Mouse (Mus musculus) MEL (cell line): ENCODE results near the gene Palm3. TPM values are rescaled to one million over a fixed set of nuclear protein-coding genes. Genes with fewer than 3 reads are reported as not detected.

Experiments
- DNase-seq: peaks from one replicate; pipeline ENCODE4 v3.0.0; 2011; ENCODE audit warnings: low read depth, low spot score
- H3K27ac ChIP-seq: 2 replicates; pipeline ENCODE4 v1.5.1; 2012; ENCODE audit warnings: low read depth, mild to moderate bottlenecking, control low read depth, low read length, moderate library complexity; ENCODE audit not compliant: control insufficient read depth
- H3K27me3 ChIP-seq, 2 experiments: fragments of 150-350 bp in 1 of 2; sonication (generic) in 1 of 2; 2 replicates each; pipeline ENCODE4 v1.6.1; 2012; ENCODE audit warnings: low read length in 2 of 2, mild to moderate bottlenecking in 2 of 2, improper control_type of control experiment in 1 of 2, moderate library complexity in 1 of 2; ENCODE audit not compliant: insufficient read depth in 2 of 2, control insufficient read depth in 1 of 2
- H3K36me3 ChIP-seq, 2 experiments: 2 replicates each; pipeline ENCODE4 v1.6.1; 2012 to 2014; ENCODE audit warnings: low read length in 2 of 2, improper control_type of control experiment in 1 of 2, inconsistent platforms in 1 of 2, mild to moderate bottlenecking in 1 of 2; ENCODE audit not compliant: insufficient read depth in 2 of 2, control insufficient read depth in 1 of 2
- H3K4me1 ChIP-seq, 2 experiments: fragments of 150-350 bp in 1 of 2; sonication (generic) in 1 of 2; 2 replicates each; pipeline ENCODE4 v1.6.1; 2012; ENCODE audit warnings: low read length in 2 of 2, improper control_type of control experiment in 1 of 2, mild to moderate bottlenecking in 1 of 2; ENCODE audit not compliant: insufficient read depth in 2 of 2, control insufficient read depth in 1 of 2
- H3K4me3 ChIP-seq, 2 experiments: fragments of 150-350 bp in 1 of 2; sonication (generic) in 1 of 2; 2 replicates each; pipeline ENCODE4 v1.5.1; 2012; ENCODE audit warnings: low read depth in 2 of 2, low read length in 2 of 2, mild to moderate bottlenecking in 2 of 2, moderate library complexity in 2 of 2, control low read depth in 1 of 2, improper control_type of control experiment in 1 of 2; ENCODE audit not compliant: control insufficient read depth in 1 of 2, insufficient read depth in 1 of 2
- H3K79me2 ChIP-seq: 2 replicates; pipeline ENCODE4 v1.6.1; 2012; ENCODE audit warnings: mild to moderate bottlenecking, low read length, moderate library complexity; ENCODE audit not compliant: control insufficient read depth, poor library complexity, insufficient read depth
- H3K9ac ChIP-seq: 2 replicates; pipeline ENCODE4 v1.6.1; 2012; ENCODE audit warnings: low read depth, mild to moderate bottlenecking, control low read depth, low read length, moderate library complexity; ENCODE audit not compliant: control insufficient read depth, poor library complexity, severe bottlenecking
- H3K9me3 ChIP-seq: fragments of 150-350 bp; sonication (generic); replicated peaks from 2 replicates; pipeline ENCODE4 v1.6.1; 2012; ENCODE audit warnings: mild to moderate bottlenecking, low read length, improper control_type of control experiment, moderate library complexity; ENCODE audit not compliant: insufficient read depth
- CHD1 ChIP-seq: IDR thresholded peaks from 2 replicates; pipeline ENCODE4 v1.6.1; 2012; ENCODE audit warnings: low read depth, mild to moderate bottlenecking, inconsistent platforms, low read length, improper control_type of control experiment
- CHD2 ChIP-seq: IDR thresholded peaks from 2 replicates; pipeline ENCODE4 v1.6.1; 2011; ENCODE audit warnings: low read length, improper control_type of control experiment
- E2F4 ChIP-seq: IDR thresholded peaks from 2 replicates; pipeline ENCODE4 v1.6.1; 2011; ENCODE audit warnings: low read depth, low read length, improper control_type of control experiment, borderline replicate concordance
- GATA1 ChIP-seq: IDR thresholded peaks from 2 replicates; pipeline ENCODE4 v1.6.1; 2011; ENCODE audit warnings: low read depth, low read length, improper control_type of control experiment
- JUND ChIP-seq: IDR thresholded peaks from 2 replicates; pipeline ENCODE4 v1.6.1; 2011; ENCODE audit warnings: low read depth, mild to moderate bottlenecking, improper control_type of control experiment, low read length
- MAFK ChIP-seq: IDR thresholded peaks from 2 replicates; pipeline ENCODE4 v1.6.1; 2011; ENCODE audit warnings: low read depth, mild to moderate bottlenecking, low read length, improper control_type of control experiment, borderline replicate concordance
- MAX ChIP-seq: IDR thresholded peaks from 2 replicates; pipeline ENCODE4 v1.6.1; 2011; ENCODE audit warnings: low read length, improper control_type of control experiment
- MYC ChIP-seq: IDR thresholded peaks from 2 replicates; pipeline ENCODE4 v1.6.1; 2011; ENCODE audit warnings: low read depth, mild to moderate bottlenecking, low read length, improper control_type of control experiment, moderate library complexity
- NRF1 ChIP-seq: IDR thresholded peaks from 2 replicates; pipeline ENCODE4 v1.6.1; 2014; ENCODE audit warnings: low read depth, mild to moderate bottlenecking, inconsistent platforms, low read length, improper control_type of control experiment, moderate library complexity; ENCODE audit not compliant: poor library complexity, insufficient read depth, severe bottlenecking
- TAL1 ChIP-seq: IDR thresholded peaks from 2 replicates; pipeline ENCODE4 v1.6.1; 2012; ENCODE audit warnings: mild to moderate bottlenecking, inconsistent platforms, low read length, moderate library complexity, mixed read lengths
- TBP ChIP-seq: IDR thresholded peaks from 2 replicates; pipeline ENCODE4 v1.8.0; 2011; ENCODE audit warnings: low read depth, low read length, improper control_type of control experiment
- TCF12 ChIP-seq: IDR thresholded peaks from 2 replicates; pipeline ENCODE4 v1.6.1; 2014; ENCODE audit warnings: low read depth, mild to moderate bottlenecking, inconsistent platforms, low read length, improper control_type of control experiment, moderate library complexity
- UBTF ChIP-seq: IDR thresholded peaks from 2 replicates; pipeline ENCODE4 v1.6.1; 2012; ENCODE audit warnings: low read depth, mild to moderate bottlenecking, inconsistent platforms, low read length, improper control_type of control experiment, moderate library complexity, borderline replicate concordance; ENCODE audit not compliant: insufficient read depth
- USF2 ChIP-seq, 2 experiments: IDR thresholded peaks; 2 replicates each; pipeline ENCODE4 v1.6.1; 2011 to 2012; ENCODE audit warnings: improper control_type of control experiment in 2 of 2, low read length in 2 of 2, borderline replicate concordance in 1 of 2, inconsistent platforms in 1 of 2, low read depth in 1 of 2, mild to moderate bottlenecking in 1 of 2; ENCODE audit not compliant: insufficient read depth in 1 of 2
- ZKSCAN1 ChIP-seq: IDR thresholded peaks from 2 replicates; pipeline ENCODE4 v1.6.1; 2012; ENCODE audit warnings: low read depth, mild to moderate bottlenecking, inconsistent platforms, low read length, improper control_type of control experiment, moderate library complexity
- polyA plus RNA-seq, 2 experiments: library from polyadenylated mRNA; stranded (reverse) in 1 of 2; unstranded in 1 of 2; fragments of >175 nt in 1 of 2; fragments of >200 nt in 1 of 2; gene quantifications; 2 replicates each; pipeline versions ENCODE4 v1.2.1 to v1.2.4; 2012; ENCODE audit warnings: low replicate concordance in 2 of 2, low read depth in 1 of 2; ENCODE audit not compliant: insufficient read length in 2 of 2, insufficient read depth in 1 of 2, missing spikeins in 1 of 2
- total RNA-seq: library from RNA; depleted of rRNA; stranded (reverse); fragments of 300-350 nt; gene quantifications from 2 replicates; pipeline ENCODE4 v1.2.3, GENCODE M21; 2012

Palm3 gene
- total and polyA plus RNA-seq, 3 experiments = 0.65 to 3.6 TPM; not detected in 1

DNA sequence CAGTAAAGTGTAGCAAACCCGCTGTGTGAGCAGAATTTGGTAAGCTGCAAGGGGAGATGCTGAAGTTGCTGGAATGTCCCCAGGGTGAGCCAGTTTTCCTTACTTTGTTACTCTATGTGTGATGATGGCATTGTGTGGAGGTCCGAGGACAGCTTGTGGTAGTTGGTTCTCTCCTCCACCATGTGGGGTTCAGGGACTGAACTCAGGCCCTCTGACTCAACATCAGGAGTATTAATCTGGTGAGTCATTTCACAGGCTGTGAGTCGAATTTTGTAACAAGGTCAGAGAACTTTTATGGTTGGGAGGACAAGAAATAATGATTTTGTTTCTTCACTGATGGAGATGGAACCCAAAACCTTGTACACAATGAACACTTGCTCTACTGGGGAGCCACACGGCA is 11.5 kb downstream of the Palm3 start:
- Histone ChIP-seq H3K4me3 (no peak overlapping the region), H3K36me3 (peaks cover 0 to 6% of the 10 kb centered on the region in 2 experiments; a peak in 2 of 4 replicates), H3K79me2 (no peaks in the 10 kb centered on the region), H3K9ac (no peak overlapping the region), H3K4me1 (no peaks in the 10 kb centered on the region), H3K27ac (no peak overlapping the region), H3K27me3 (no peaks in the 10 kb centered on the region), H3K9me3 (no peaks in the 10 kb centered on the region)
- DNase-seq = no peak
- no peak for TF ChIP-seq E2F4
- TF ChIP-seq MYC = no peak
- TF ChIP-seq MAFK = no peak
- no peak for TF ChIP-seq CHD2
- TF ChIP-seq CHD1 = no peak
- TF ChIP-seq UBTF = no peak
- TF ChIP-seq USF2 (IDR thresholded peaks at IDR 0.05; ENCODE audit: borderline replicate concordance in 1 of 2, insufficient read depth in 1 of 2, low read depth in 1 of 2, low read length in 2 of 2) = no peak
- no peak for TF ChIP-seq JUND
- no peak for TF ChIP-seq MAX
- no peak for TF ChIP-seq GATA1
- TF ChIP-seq TCF12 = no peak
- TF ChIP-seq, all 39 proteins: peak for 0

DNA sequence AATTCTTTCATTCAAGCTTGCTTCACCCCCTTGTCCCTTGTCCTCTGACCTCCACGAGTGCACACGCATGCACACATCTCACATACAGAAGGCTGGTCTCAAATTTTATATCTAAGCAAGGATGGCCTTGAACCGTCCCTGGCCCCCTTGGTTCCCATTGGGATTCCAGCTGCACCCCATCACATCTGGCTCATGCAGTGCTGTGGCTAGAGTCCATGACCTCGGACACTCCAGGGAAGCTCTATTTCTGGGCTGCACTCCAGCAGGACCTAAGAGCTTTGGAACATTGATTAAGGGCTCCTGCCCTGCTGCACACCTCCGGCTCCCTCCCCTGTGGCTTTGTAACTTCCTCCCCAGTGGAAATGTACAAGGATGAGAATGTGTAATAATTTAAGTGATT is 16.7 kb downstream of the Palm3 start:
- no peaks in the 10 kb centered on the region for H3K9me3 ChIP-seq
- no peak overlapping the region for H3K27ac ChIP-seq
- no peak overlapping the region for H3K4me3 ChIP-seq
- H3K79me2 ChIP-seq = peaks cover 16% of the 10 kb centered on the region
- peaks cover 4 to 10% of the 10 kb centered on the region in 2 experiments; a peak in 3 of 4 replicates for H3K36me3 ChIP-seq
- no peak overlapping the region for H3K9ac ChIP-seq
- TF ChIP-seq NRF1 (no peak), UBTF (no peak), TAL1 (no peak), TBP (no peak), ZKSCAN1 (no peak)
- H3K4me1 ChIP-seq = peaks cover 0 to 12% of the 10 kb centered on the region in 2 experiments; a peak in 2 of 4 replicates
- no peaks in the 10 kb centered on the region for H3K27me3 ChIP-seq
- DNase-seq = no peak
